Mouse (Mus musculus) adrenal gland, postnatal 10 days (tissue): ENCODE results near the gene Gm28048. TPM values are rescaled to one million over a fixed set of nuclear protein-coding genes. Genes with fewer than 3 reads are reported as not detected.
A peak's percentile ranks its signal among the peaks of the same experiment; 100 is the strongest.

Source experiments
- DNase-seq: peaks from one replicate; pipeline ENCODE4 v3.0.0; 2021; ENCODE audit warnings: mixed read lengths
- total RNA-seq, 2 experiments: library from RNA; stranded (reverse); gene quantifications; 2 replicates each; pipeline ENCODE4 v1.2.3; 2021

Gm28048 gene
- total RNA-seq, 2 experiments from 2014 or later, result 27.1 to 33.0 TPM

- DNase-seq, result no peak
Measured at GRCm38 (mm10) chr11:22885350-22885749, 96.5 kb downstream of the Gm28048 start.

- no peak for DNase-seq
Measured at GRCm38 (mm10) chr11:22883676-22884075, 98.2 kb downstream of the Gm28048 start.

GRCm38 (mm10) chr11:22882926-22883325 is 99.0 kb downstream of the Gm28048 start:
- no peak for DNase-seq

GRCm38 (mm10) chr11:22880383-22881172 is 101.3 kb downstream of the Gm28048 start:
- DNase-seq, result no peak

GRCm38 (mm10) chr11:22879645-22880044 is 102.2 kb downstream of the Gm28048 start:
- no peak for DNase-seq

GRCm38 (mm10) chr11:22876680-22877330 is 105.1 kb downstream of the Gm28048 start:
- no peak for DNase-seq

GRCm38 (mm10) chr11:22875279-22875678 is 106.6 kb downstream of the Gm28048 start:
- no peak for DNase-seq

GRCm38 (mm10) chr11:22874747-22875146 is 107.1 kb downstream of the Gm28048 start:
- DNase-seq, result no peak

GRCm38 (mm10) chr11:22873383-22873782 is 108.5 kb downstream of the Gm28048 start:
- peak; percentile 25 for DNase-seq

- no peak for DNase-seq
Measured at GRCm38 (mm10) chr11:22872307-22872680, 109.6 kb downstream of the Gm28048 start.

GRCm38 (mm10) chr11:22871628-22872306 is 110.1 kb downstream of the Gm28048 start:
- peak; percentile 12 for DNase-seq

- no peak for DNase-seq
Measured at GRCm38 (mm10) chr11:22868582-22868981, 113.3 kb downstream of the Gm28048 start.

- DNase-seq, result no peak
Measured at GRCm38 (mm10) chr11:22867691-22868090, 114.2 kb downstream of the Gm28048 start.

- DNase-seq, result peak; percentile 23
Measured at GRCm38 (mm10) chr11:22865635-22866246, 116.1 kb downstream of the Gm28048 start.

- no peak for DNase-seq
Measured at GRCm38 (mm10) chr11:22864305-22865060, 117.4 kb downstream of the Gm28048 start.

GRCm38 (mm10) chr11:22863581-22863980 is 118.3 kb downstream of the Gm28048 start:
- no peak for DNase-seq

- no peak for DNase-seq
Measured at GRCm38 (mm10) chr11:22861315-22861714, 120.6 kb downstream of the Gm28048 start.

- DNase-seq, result peak; percentile 70
Measured at GRCm38 (mm10) chr11:22860335-22861227, 121.3 kb downstream of the Gm28048 start, which contains the start of gene B3gnt2. TSS of gene B3gnt2 (minus strand) at chr11:22860961.

GRCm38 (mm10) chr11:22859633-22860334 is 122.1 kb downstream of the Gm28048 start:
- peak; percentile 96 for DNase-seq

GRCm38 (mm10) chr11:22859301-22859632 is 122.6 kb downstream of the Gm28048 start:
- no peak for DNase-seq
